Mouse (Mus musculus) midbrain, embryonic 11.5 days (tissue): ENCODE measurements around the gene Mill1. TPM values are rescaled to one million over a fixed set of nuclear protein-coding genes. Genes with fewer than 3 reads are reported as not detected.

Experiments
- polyA plus RNA-seq: library from polyadenylated mRNA; unstranded; fragments of >200 nt; fragmentation: Nextera tagmentation; extraction: Ambion mirVana; gene quantifications from 2 replicates; pipeline ENCODE4 v1.2.1, GENCODE M21; 2014

Mill1 gene
- polyA plus RNA-seq, 1 experiment from 2014 or later = not detected

Other genes starting within 250 kb of the Mill1 start
- not detected in 2 replicates for gene Ceacam13, start 235.5 kb upstream of the Mill1 start, polyA plus RNA-seq
- not detected in 2 replicates for gene Ceacam12, start 179.4 kb upstream of the Mill1 start, polyA plus RNA-seq
- not detected in 2 replicates for gene Igfl3, start 68.9 kb upstream of the Mill1 start, polyA plus RNA-seq
- gene Psg18, start 109.7 kb downstream of the Mill1 start, polyA plus RNA-seq = not detected in 2 replicates
- gene Psg28, start 186.7 kb downstream of the Mill1 start, polyA plus RNA-seq = not detected in 2 replicates
- not detected in 2 replicates for gene Psg26, start 238.8 kb downstream of the Mill1 start, polyA plus RNA-seq